Mouse (Mus musculus) erythroblast, embryonic 14.5 days (primary cell): ENCODE results near the gene Tefm.

Experiments used
- GATA1 ChIP-seq: IDR thresholded peaks from 2 replicates; pipeline ENCODE4 v1.6.1; 2012; ENCODE audit warnings: low read length, inconsistent platforms, mixed read lengths
- TAL1 ChIP-seq: IDR thresholded peaks from 3 replicates; pipeline ENCODE4 v1.6.1; 2012; ENCODE audit warnings: low read length, inconsistent platforms, mixed read lengths

- no peak for TF ChIP-seq TAL1
- no peak for TF ChIP-seq GATA1
Observed at GRCm38 (mm10) chr11:80159018-80159417, 17.0 kb upstream of the Tefm start.
